Mouse (Mus musculus) frontal cortex, postnatal 14 days (tissue): ENCODE data around the gene Pola2.

Source experiments
- DNase-seq, 2 experiments: peaks; one replicate each; pipeline ENCODE4 v3.0.0; 2022; ENCODE audit warnings: low spot score in 2 of 2

Pola2 gene

DNA sequence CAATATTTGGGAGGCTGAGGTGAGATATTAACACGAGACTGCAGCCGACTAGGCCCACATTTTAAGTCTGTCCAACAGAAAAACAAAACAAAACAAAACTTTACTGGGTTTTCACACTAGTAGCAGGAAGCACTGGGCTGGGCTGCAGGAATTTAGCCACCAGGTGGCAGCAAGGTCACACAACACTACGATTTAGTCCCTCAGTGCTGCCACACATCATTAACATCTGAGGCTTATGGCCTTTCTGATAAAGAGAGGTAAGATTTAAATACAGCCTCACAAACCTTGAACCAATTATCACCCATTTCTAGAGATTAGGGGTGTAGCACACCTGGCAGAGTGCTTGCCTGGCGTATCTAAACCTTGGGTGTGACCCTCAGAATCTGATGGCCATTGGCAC, 1.3 kb upstream of the Pola2 start:
- DNase-seq = peak; percentile 26 to 63

DNA sequence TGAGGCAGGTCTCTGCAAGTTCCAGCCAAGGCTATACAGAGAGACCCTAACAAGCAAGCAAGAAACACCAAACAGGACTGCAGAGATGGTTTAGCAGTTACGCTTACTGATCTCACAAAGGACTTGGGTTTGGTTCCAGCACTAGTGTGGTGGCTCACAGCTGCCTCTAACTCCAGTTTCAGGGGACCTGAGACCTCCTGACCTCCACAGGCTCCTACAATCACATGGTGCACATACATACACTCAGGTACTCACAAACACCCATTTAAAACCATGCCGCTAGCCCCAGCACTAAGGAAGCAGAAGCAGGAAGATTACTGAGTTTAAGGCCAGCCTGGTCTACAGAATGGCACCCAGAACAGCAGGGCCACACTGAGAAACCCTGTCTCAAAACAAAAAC, 802 bp upstream of the Pola2 start:
- no peak for DNase-seq

DNA sequence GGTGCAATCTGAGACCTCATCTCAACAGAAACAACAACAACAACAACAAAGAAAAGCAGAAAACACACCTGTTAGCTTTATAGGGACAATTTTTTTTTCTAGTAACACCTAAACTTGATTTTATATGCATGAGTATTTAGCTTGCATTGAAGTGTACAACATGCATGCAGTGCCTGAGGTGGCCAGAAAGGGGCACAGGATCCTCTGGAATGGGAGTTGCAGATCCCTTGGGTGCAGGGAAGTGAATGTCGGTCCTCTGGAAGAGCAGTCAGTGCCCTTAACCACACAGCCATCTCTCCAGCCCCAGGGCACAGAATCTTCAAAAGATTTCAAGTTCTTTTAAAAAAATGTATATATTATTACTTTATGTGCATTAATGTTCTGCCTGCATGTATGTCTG, 1.4 kb downstream of the Pola2 start:
- no peak for DNase-seq

DNA sequence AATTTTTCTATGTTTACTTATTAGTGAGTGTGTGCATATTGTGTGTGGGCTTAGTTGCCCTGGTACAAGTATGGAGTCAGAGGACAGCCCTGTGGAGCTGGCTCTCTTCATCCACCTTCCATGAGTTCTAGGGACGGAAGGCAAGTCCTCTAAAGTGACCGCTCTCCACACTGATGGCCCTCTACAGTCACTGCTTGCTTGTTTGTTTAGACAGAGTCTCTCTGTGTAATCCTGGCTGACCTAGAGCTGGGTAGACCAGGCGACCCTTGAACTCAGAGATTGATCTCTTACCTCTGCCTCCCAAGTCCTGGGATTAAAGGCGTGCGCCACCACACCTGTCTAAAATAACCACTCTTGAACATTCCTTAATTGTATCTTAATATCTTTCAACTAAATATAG, 6.6 kb downstream of the Pola2 start:
- DNase-seq = no peak

DNA sequence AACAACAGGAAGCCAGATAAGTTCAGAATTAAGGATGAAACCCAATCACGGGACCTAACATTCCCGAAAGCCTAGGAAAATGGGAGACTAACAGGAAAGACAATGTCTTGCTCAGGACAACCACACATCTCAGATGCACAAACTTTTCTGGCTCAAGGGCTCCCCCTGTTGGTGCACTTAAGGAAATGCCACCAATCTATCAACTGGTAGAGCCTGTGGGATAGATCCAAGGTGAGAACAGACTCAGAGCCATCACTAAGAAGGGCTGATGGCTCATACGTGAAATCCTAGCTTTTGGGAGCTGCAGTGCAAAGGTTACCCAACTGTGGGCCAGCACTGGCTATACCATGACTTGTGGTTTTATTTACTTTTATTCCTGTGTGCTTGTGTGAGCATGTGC, 7.3 kb downstream of the Pola2 start:
- peak in 1 of 2 experiments; percentile 70 for DNase-seq

DNA sequence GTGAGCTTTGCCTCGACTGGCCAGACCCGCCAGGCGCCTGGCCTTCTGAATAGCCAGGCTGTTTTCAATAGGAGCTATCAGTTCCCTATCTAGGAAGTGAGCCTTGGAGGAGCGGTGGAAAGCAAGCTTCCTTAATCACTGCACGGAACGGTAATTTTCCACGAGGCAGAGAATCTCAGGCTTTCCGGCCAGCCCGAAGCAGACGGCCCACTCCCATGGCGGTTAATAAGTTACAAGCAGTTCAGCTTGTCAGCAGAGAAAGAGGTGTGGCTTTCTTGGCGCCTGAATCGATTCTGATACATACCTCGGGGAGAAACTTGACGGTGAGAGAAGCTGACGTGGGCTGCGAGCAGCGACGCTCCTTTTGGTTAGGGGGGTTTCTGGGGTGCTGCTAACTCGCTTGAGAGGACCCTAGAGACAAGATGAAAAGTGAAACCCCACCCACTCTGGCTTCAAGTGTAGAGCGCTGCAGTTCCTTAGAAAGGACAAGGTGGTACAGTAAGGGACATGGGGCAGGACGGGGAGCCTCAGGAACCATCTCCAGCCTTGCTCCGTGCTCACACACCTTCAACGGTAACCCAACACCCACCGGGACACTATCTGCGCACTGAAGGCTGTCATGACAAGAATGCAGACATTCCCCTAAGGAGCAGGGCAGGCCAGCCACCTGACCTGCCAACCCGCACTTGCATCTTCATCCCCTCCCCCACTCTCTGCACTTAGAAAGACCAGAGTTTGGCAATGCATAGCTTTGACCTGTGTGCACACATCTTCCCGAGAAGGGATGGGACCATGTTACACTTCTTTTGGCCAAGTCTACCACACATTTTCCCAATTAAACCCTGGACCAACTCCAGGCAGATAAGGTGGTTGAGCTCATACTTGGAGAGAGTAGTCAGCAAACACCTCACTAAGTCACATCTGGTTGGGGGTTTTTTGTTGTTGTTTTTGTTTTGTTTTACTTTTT, 8.0 kb downstream of the Pola2 start:
- DNase-seq = no peak

DNA sequence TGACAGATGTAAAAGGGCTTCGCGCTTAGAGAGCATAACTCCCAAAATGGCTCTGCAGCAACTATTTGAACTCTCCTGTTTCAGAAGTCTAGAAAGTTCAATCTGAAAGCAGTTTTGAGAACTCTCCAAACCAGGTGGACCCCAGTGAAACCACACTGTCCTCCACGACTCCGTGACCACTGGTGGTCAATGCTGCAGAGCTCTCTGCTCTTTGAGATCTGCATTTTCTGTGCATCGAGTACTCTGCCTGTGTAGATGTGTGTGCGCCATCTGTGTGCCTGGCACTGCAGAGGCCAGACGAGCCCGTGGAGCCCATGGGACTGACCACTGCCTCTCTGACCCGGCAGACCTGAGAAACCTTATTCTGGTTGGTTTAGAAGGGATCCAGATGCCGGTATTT, 9.1 kb downstream of the Pola2 start:
- DNase-seq = no peak

DNA sequence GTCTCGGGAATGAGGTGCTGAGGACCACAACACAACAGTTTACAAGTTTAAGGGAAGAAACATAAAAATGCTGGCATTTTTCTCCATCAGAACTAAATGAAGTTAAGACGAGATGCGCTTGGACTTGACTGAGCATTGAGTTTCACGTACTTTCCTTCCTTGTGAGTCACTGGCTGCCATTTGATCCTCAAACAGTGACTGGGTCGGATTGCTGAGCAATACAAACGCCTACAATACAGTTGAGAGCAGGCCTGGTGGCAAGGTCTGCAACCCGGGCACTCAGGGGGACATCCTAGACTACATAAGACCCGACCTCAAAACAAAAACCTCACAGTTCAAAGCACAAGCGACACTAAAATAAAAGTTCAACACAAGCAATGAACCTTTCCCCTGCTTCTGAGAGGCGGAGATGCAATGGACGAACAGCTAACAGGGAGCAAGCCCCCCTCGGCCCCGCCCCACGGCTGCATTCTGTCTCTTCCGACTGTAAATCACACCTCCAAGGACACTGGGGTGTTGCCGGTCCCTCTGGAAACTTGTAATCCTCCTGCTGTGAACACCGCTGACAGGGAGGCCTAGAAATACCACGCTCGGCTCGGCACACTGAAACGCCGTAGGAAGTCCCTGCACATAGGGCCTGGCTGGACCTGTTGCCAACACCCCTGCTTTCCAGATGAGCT, 9.8 kb downstream of the Pola2 start:
- DNase-seq = no peak

DNA sequence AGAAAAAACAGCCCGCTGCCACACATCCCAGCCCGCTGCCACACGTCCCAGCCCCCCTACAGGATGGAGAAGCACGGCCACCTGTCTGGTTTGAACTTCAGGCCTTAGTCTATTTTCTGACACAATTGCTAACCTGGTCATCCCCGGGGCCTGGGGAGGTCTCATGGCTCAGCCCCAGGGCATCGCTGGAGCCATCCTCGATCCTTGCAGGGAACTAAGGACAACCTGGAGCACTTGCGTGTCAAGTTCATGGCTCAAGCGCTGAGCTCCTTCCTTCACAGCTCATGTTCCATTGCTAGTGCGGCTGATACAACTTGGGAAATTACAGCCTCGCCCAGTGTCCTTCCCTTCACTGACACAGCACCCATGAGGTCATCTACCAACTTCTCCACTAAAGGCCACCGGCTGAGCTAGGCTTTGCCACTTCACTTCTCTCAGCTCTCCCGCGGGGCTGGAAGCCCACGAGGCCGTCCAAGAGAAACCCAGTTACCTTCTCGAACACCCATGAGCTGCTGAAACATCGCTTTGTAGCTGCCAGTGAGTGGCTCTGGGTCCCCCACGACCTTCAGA, 10.7 kb downstream of the Pola2 start:
- DNase-seq = no peak

DNA sequence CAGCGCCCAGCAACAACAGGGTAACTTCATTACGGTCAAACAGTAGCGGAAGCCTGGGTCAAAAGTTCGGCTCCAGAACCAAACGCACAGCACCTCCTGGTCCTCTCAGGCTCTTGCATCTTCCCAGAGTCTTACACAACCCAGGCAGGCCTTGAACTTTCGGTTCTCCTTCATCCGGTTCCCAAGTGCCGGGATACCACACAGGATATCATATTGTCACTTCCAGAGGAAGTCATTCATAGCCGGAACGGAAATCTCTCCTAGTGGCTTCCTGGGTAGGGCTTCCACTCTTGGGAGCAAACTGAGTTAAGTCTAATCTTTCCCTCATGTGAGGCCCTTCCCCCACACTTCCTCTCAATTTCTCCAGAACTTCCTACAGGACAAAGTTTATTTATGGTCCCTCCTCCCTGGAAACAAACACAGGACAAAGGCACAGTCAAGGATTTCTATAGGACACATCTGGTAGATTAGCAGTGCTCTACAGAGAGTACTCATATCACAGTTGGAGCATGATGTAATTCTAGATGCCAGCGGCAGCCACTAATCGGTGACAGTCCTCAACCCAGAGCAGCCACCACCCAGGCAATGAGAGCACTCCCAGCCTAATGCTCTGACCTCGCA, 11.8 kb downstream of the Pola2 start:
- no peak for DNase-seq

DNA sequence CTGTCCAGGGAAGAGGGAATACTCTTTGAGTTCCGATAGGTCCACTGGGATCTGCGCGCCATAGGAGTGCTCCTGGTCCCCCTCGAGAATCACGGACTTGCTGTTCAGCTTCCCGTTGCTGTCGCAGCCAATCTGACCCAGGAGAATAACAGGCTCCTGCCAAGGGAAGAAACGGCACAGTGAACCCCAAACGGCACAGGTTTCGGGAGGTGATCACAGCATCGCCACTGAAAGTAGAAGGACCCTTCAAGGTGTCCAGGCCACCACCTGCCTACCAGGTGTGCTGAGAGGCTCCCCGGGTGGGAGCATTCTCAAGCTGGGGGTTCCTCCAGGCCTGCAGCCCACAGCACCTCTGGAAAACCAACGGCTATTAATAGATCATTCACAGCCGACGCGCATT, 12.4 kb downstream of the Pola2 start:
- DNase-seq = no peak

DNA sequence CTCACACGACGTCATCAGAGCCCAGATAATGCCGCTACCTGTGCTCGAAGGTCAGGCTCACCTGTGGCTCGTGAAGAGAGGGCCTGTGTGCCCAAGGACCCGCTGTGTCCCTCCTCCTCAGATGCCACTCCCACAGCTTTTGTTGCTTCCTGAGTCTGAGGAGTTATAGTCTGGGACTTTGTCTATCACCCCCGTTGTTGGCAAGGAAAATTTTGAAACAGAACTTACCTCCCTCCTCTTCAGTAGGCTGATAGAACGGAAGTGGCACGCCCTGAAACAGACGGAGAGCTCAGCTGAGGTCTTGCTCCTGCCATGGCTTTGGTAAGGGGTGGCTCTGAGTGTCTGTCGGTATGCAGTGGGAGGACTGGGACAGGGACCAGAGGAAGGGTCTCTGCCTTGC, 13.8 kb downstream of the Pola2 start:
- no peak for DNase-seq

DNA sequence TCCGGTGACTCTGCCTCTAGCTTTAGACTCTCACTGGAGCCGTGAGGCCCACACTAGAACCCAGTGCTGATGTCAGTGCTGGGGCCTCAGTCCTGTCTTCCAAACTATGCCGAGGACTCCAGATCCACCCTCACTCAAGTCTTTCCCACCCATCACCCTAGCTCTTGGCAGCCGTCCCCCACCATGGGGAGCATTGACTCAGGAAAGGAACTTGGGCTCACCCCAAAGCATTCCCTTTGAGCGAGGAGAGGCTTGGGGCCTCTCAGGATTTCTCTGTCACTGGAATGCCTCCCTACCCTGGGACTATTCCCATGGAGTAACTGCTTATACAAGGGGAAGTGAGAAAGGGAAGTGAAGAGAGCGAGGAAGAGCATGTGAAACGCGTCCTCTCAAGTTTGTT, 18.1 kb downstream of the Pola2 start:
- DNase-seq = no peak

DNA sequence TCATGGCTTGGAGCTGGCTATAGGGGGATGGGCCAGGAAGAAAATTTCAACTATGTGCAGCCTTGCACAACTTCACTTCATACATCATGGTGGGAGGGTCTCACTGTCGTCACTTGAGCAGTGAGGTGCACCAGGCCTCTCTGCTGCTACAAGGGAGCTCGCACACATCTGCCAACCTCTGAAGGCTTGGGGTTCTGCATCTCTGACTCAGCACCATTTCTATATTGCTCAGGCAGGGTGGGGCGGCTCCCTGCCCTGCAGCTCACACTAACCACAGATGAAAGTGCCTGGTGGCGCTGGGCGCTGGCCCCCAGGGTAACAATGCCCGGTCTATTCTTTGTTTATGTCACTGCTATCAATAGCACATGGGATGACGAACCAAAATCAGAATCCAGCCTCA, 19.0 kb downstream of the Pola2 start:
- DNase-seq = no peak

DNA sequence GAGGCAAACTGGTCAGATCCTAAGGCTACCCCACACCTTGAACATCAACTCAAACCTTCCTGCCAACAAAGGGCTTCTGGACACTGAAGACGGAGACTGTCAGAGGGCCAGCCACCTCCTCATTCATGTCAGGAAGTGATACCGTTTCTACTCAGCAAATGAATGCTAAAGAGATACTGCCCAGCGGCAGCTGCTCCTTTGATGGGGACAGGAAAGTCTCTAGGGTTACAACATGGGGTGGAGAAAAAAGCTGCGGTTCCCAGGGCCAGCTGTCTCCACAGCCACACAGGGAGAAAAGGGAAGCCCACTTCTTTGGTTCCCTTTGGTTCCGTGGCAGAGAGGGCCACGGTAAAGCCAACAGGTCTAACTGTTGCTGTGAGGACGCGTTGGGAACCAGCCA, 19.9 kb downstream of the Pola2 start:
- DNase-seq = no peak

DNA sequence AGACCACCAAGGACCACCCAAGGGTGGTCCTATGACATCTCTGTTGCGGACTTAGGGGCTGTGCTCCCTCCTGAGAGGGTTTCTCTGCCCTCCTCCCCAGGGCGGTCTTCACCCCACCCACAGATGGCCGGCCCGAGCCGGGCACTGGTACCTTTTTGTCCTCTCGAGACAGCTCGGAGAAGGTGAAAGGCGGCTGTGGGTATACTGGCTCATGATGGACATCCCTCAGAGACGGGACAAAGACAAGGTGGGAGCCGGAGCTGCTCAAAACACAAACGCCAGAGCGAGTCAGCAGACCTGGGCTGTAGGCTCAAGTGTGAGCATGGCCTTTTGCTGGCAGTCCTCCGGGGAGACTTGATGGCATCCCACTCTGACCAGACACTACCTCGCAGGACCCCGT, 20.6 kb downstream of the Pola2 start:
- DNase-seq = no peak

DNA sequence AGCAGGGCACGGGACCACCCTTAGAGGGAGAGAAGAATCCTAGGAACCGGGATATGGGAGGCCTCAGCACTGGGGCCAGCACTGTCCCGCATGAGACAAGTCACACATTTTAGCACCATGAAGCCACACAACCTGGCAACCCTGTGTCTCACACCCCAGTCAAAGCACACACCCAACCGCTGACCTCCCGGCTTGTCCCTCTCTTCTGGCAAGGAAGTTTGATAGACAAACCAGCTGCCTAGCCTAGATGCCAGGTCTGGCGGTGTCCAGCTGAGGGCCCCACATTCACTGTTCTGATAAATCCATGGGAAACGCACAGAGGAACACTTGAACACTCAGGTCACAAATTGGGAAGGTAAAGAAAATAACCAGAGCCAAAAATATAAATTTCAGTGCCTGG, 21.4 kb downstream of the Pola2 start:
- DNase-seq = no peak

DNA sequence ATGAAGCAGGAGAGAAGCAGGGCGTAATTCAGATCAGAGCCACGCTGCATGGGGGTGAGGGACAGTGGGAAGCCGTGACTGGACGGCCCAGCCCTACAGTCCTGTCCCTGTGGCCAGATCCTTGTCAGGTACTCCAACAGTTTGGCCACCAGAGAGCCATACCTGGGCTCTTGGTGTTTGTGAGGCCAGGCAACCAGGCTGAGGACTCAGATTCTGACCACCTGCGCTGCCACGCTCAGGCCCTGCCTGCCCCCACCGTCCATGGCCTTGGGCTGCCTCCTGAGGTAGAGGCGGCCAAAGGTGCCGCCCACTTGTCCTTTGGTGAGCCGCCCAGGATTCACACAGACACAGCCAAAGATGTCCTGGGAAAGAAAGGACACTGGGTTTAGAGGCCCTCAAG, 23.3 kb downstream of the Pola2 start:
- DNase-seq = no peak

DNA sequence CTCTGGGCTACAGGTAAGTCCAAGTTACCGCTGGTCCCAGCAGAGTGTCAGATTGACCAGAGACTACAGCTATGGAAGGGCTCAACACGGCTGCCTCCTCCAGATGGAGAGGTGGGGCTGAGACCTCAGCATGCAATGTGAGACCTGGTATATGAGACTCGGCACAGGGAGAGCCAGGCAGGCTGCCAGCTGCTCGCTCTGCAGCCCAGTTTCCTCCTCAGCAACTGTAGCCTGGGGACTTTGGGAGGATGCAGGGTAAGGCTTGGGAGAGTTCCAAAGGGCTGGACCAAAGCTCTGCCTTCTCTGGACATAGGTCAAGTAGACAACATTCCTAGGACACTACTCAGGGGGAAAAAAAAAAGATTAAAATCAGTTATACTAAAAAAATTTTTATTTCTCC, 23.8 kb downstream of the Pola2 start:
- DNase-seq = no peak

DNA sequence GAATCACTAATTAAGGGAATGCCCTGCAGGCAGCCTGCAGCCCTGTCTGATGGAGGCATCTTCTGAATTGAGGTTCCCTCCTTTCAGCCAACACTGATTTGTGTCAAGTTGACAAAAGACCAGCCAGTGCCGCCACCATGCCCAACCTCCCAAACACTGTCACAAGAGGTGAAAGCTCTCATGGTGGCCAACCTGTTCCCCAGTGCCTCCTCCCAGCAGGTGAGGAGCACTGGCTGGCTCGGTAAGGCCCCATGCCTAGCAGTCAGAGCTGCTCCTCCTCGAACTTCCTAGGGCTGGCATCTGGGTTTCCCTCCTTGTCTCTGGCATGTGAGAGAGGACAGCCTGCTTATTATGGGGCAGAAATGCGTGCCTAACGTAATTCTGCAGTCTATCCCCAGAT, 24.3 kb downstream of the Pola2 start:
- no peak for DNase-seq

DNA sequence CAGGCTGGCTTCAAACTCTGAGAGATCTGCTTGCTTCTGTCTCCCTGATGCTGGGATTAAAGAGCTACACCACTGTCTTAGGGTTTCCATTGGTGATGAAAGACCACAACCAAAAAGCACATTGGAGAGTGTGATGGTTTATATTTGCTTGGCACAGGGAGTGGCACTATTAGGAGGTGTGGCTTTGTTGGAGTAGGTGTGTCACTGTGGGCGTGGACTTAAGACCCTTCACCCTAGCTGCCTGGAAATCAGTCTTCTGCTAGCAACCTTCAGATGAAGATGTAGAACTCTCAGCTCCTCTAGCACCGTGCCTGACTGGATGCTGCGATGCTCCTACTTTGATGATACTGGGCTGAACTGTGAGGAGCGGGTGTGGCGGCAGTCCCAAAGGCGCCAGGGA, 25.5 kb downstream of the Pola2 start:
- DNase-seq = no peak

DNA sequence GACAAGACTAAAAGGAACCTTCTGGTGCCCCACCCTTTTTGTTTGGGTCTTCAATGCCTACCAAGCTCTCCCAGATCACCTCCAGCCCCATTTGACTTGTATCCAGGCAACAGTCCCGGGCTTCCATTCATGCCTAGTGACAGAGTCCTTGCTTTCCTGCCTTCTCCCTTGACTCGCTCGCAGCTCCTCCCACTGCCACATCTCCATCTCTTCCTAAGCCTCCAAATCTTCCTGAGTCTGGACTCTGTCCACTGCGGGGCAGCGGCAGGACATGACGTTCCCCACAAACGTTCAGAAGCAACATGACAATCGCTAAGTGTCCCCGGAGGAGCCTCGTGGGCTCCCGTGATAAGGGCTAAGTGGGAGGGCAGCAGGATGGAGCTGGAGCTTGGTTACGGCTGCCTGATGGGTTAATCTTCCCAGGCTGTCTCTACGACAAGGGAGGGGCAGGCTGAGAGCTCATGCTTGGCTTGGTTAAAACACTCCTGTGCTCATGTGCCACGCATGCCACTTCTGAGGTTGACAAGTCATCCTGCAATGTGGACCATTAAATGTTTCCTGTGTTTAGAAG, 26.1 kb downstream of the Pola2 start:
- DNase-seq = no peak
